Mouse (Mus musculus) olfactory bulb, adult 2 months (tissue): ENCODE data around the gene Ccr8.

Experiments
- CTCF ChIP-seq: fragments of 200-500 bp; IDR thresholded peaks from 2 replicates; pipeline ENCODE4 v1.5.1; 2012; ENCODE audit warnings: low read depth, mild to moderate bottlenecking, low read length, moderate library complexity; ENCODE audit not compliant: insufficient read depth
- POLR2A ChIP-seq: fragments of 200-500 bp; IDR thresholded peaks from 2 replicates; pipeline ENCODE4 v1.6.1; 2012; ENCODE audit warnings: mild to moderate bottlenecking, low read depth, low read length, moderate library complexity; ENCODE audit not compliant: insufficient read depth

GRCm38 (mm10) chr9:120084406-120084805 is 7.5 kb upstream of the Ccr8 start:
- TF ChIP-seq POLR2A: no peak
- TF ChIP-seq CTCF: no peak
